Mouse (Mus musculus) forebrain, embryonic 11.5 days (tissue): ENCODE measurements around the gene Polr2g. TPM values are rescaled to one million over a fixed set of nuclear protein-coding genes. Genes with fewer than 3 reads are reported as not detected.

Experiments used
- ATAC-seq: fragments of 200-750 bp; cut with Nextera tagmentation; replicated peaks from 2 replicates; pipeline ENCODE4 v1.8.0; 2017; ENCODE audit warnings: moderate TSS enrichment; ENCODE audit not compliant: low FRiP score
- DNase-seq: peaks from one replicate; pipeline ENCODE4 v3.0.0-alpha.2; 2017; ENCODE audit warnings: low spot score
- H3K27ac ChIP-seq: fragments of 300-500 bp; sonication (generic); 2 replicates; pipeline ENCODE4 v1.5.1; 2014; ENCODE audit warnings: low read depth, low read length
- H3K27me3 ChIP-seq: fragments of 300-500 bp; sonication (generic); 2 replicates; pipeline ENCODE4 v1.6.1; 2014; ENCODE audit warnings: mild to moderate bottlenecking, low read length, mixed read lengths; ENCODE audit not compliant: control insufficient read depth, insufficient read depth
- H3K36me3 ChIP-seq: fragments of 300-500 bp; sonication (generic); 2 replicates; pipeline ENCODE4 v1.6.1; 2014; ENCODE audit warnings: mild to moderate bottlenecking, low read length, moderate library complexity, mixed read lengths; ENCODE audit not compliant: control insufficient read depth, insufficient read depth
- H3K4me1 ChIP-seq: fragments of 300-500 bp; sonication (generic); replicated peaks from 2 replicates; pipeline ENCODE4 v1.6.1; 2014; ENCODE audit warnings: low read length, mixed read lengths; ENCODE audit not compliant: control insufficient read depth, insufficient read depth
- H3K4me2 ChIP-seq: fragments of 300-500 bp; sonication (generic); 2 replicates; pipeline ENCODE4 v1.6.1; 2014; ENCODE audit warnings: low read depth, mild to moderate bottlenecking, low read length, moderate library complexity, mixed read lengths; ENCODE audit not compliant: severe bottlenecking
- H3K4me3 ChIP-seq: fragments of 300-500 bp; sonication (generic); 2 replicates; pipeline ENCODE4 v1.5.1; 2014; ENCODE audit warnings: low read depth, low read length
- H3K9ac ChIP-seq: fragments of 300-500 bp; sonication (generic); 2 replicates; pipeline ENCODE4 v1.6.1; 2014; ENCODE audit warnings: low read length
- H3K9me3 ChIP-seq: fragments of 300-500 bp; sonication (generic); 2 replicates; pipeline ENCODE4 v1.6.1; 2016; ENCODE audit warnings: low read length, mixed read lengths; ENCODE audit not compliant: control insufficient read depth
- WGBS: fragments of 180-500 bp; shearing (Covaris S2); extraction: QIAGEN DNeasy Blood & Tissue Kit; methylation state at CpG from one replicate; pipeline ENCODE4 v1.1.7; 2014; 5-methylcytosine and 5-hydroxymethylcytosine counted together
- polyA plus RNA-seq: library from polyadenylated mRNA; unstranded; fragments of >200 nt; fragmentation: Nextera tagmentation; extraction: Ambion mirVana; gene quantifications from 2 replicates; pipeline ENCODE4 v1.2.1, GENCODE M21; 2014

Gene Polr2g
- polyA plus RNA-seq, 1 experiment from 2014 or later: 156 TPM

GRCm38 (mm10) chr19:8774951-8775421, 23.4 kb downstream of the Polr2g start:
- Histone ChIP-seq H3K27me3 (no peaks in the 10 kb centered on the region), H3K4me2 (peak overlapping the region; percentile 96), H3K4me1 (peaks cover 6% of the 10 kb centered on the region; the same call in 1 of the 2 replicates), H3K36me3 (peaks cover 3% of the 10 kb centered on the region), H3K9me3 (no peaks in the 10 kb centered on the region), H3K27ac (peak overlapping the region; percentile 93), H3K9ac (peak overlapping the region; percentile 82), H3K4me3 (peak overlapping the region; percentile 68)
- DNase-seq (peak; percentile 57), ATAC-seq (no peak)
- WGBS: 6% methylated on average over 20 of the region's 20 CpGs

GRCm38 (mm10) chr19:8774086-8774835, 24.1 kb downstream of the Polr2g start, which contains the start of gene Tmem179b:
Gene Tmem179b (minus strand): TSS chr19:8774467.
- peaks cover 6% of the 10 kb centered on the region; the same call in 1 of the 2 replicates for H3K4me1 ChIP-seq
- peak; percentile 93 for ATAC-seq
- H3K9ac ChIP-seq: peak within 1 kb of the TSS; percentile 82

GRCm38 (mm10) chr19:8773409-8773808, 25.0 kb downstream of the Polr2g start:
- WGBS: 66% methylated on average over 6 of the region's 6 CpGs
- peaks cover 6% of the 10 kb centered on the region; the same call in 1 of the 2 replicates for H3K4me1 ChIP-seq
- H3K36me3 ChIP-seq: peaks cover 7% of the 10 kb centered on the region

More at GRCm38 (mm10) chr19:8774086-8774835, 24.1 kb downstream of the Polr2g start, which contains the start of gene Tmem179b:
- DNase-seq: peak; percentile 97
- no peaks in the 10 kb centered on the region for H3K27me3 ChIP-seq
- peak within 1 kb of the TSS; percentile 68 for H3K4me3 ChIP-seq
- WGBS: under 1% methylated on average over 64 of the region's 68 CpGs
- H3K27ac ChIP-seq: peak within 1 kb of the TSS; percentile 93
- H3K4me2 ChIP-seq: peak within 1 kb of the TSS; percentile 96
- H3K36me3 ChIP-seq: peaks cover 6% of the 10 kb centered on the region
- no peaks in the 10 kb centered on the region for H3K9me3 ChIP-seq

GRCm38 (mm10) chr19:8772996-8773395, 25.4 kb downstream of the Polr2g start:
- H3K27me3 ChIP-seq: no peaks in the 10 kb centered on the region
- WGBS: 84% methylated on average over 5 of the region's 5 CpGs
- no peak overlapping the region; the same call in 1 of the 2 replicates for H3K4me3 ChIP-seq
- peak overlapping the region; percentile 96; the same call in 1 of the 2 replicates for H3K4me2 ChIP-seq
- peaks cover 6% of the 10 kb centered on the region; the same call in 1 of the 2 replicates for H3K4me1 ChIP-seq
- no peak for ATAC-seq
- no peak overlapping the region for H3K27ac ChIP-seq
- peaks cover 10% of the 10 kb centered on the region for H3K36me3 ChIP-seq
- no peak overlapping the region; the same call in 1 of the 2 replicates for H3K9ac ChIP-seq
- H3K9me3 ChIP-seq: no peaks in the 10 kb centered on the region
- no peak for DNase-seq

More at GRCm38 (mm10) chr19:8773409-8773808, 25.0 kb downstream of the Polr2g start:
- DNase-seq (no peak), ATAC-seq (no peak)
- Histone ChIP-seq H3K4me2 (peak overlapping the region; percentile 96), H3K9me3 (no peaks in the 10 kb centered on the region), H3K27me3 (no peaks in the 10 kb centered on the region), H3K9ac (peak overlapping the region; percentile 82; the same call in 1 of the 2 replicates), H3K4me3 (peak overlapping the region; percentile 68), H3K27ac (no peak overlapping the region)

GRCm38 (mm10) chr19:8770567-8771270, 27.7 kb downstream of the Polr2g start, which contains the start of gene Tmem223:
Gene Tmem223 (plus strand): TSS chr19:8770996.
- Histone ChIP-seq H3K4me3 (peak within 1 kb of the TSS; percentile 67), H3K9ac (peak within 1 kb of the TSS; percentile 91), H3K9me3 (no peaks in the 10 kb centered on the region), H3K36me3 (peaks cover 26% of the 10 kb centered on the region), H3K4me2 (peak within 1 kb of the TSS; percentile 80), H3K4me1 (peaks cover 6% of the 10 kb centered on the region; the same call in 1 of the 2 replicates), H3K27me3 (no peaks in the 10 kb centered on the region), H3K27ac (peak within 1 kb of the TSS; percentile 58)
- WGBS: 20% methylated on average over 29 of the region's 29 CpGs
- ATAC-seq (peak; percentile 47; the same call in 1 of the 2 replicates), DNase-seq (peak; percentile 87)

GRCm38 (mm10) chr19:8765562-8765961, 32.8 kb downstream of the Polr2g start:
- H3K9ac ChIP-seq: no peak overlapping the region
- 95% methylated on average over 9 of the region's 9 CpGs for WGBS
- H3K9me3 ChIP-seq: no peaks in the 10 kb centered on the region; the same call in 1 of the 2 replicates
- H3K36me3 ChIP-seq: peaks cover 45% of the 10 kb centered on the region
- H3K27me3 ChIP-seq: no peaks in the 10 kb centered on the region
- H3K4me2 ChIP-seq: no peak overlapping the region
- no peak overlapping the region for H3K4me3 ChIP-seq
- H3K27ac ChIP-seq: no peak overlapping the region
- DNase-seq (no peak), ATAC-seq (no peak)
- no peaks in the 10 kb centered on the region for H3K4me1 ChIP-seq

- Histone ChIP-seq H3K36me3 (peaks cover 40% of the 10 kb centered on the region), H3K4me1 (no peaks in the 10 kb centered on the region; the same call in 1 of the 2 replicates), H3K9ac (no peak overlapping the region), H3K4me2 (no peak overlapping the region), H3K27ac (no peak overlapping the region), H3K4me3 (no peak overlapping the region), H3K9me3 (no peaks in the 10 kb centered on the region; the same call in 1 of the 2 replicates), H3K27me3 (no peaks in the 10 kb centered on the region)
- 94% methylated on average over 4 of the region's 4 CpGs for WGBS
- ATAC-seq: no peak
- no peak for DNase-seq
Measured at GRCm38 (mm10) chr19:8763276-8763675, 35.1 kb downstream of the Polr2g start.

- Histone ChIP-seq H3K9me3 (no peaks in the 10 kb centered on the region; the same call in 1 of the 2 replicates), H3K4me2 (no peak overlapping the region), H3K4me3 (no peak overlapping the region), H3K27me3 (no peaks in the 10 kb centered on the region), H3K27ac (no peak overlapping the region), H3K9ac (no peak overlapping the region), H3K36me3 (peaks cover 22% of the 10 kb centered on the region), H3K4me1 (peaks cover 3% of the 10 kb centered on the region; the same call in 1 of the 2 replicates)
- ATAC-seq (no peak), DNase-seq (no peak)
- 84% methylated on average over 2 of the region's 2 CpGs for WGBS
Measured at GRCm38 (mm10) chr19:8760757-8761156, 37.6 kb downstream of the Polr2g start.
